Mouse (Mus musculus): ENCODE results near the gene Nup153. TPM values are rescaled to one million over a fixed set of nuclear protein-coding genes. Genes with fewer than 3 reads are reported as not detected.

The Nup153 gene
- total RNA-seq (2017): 155 and 190 TPM in 2 replicates

- peak; percentile 89 for ATAC-seq (replicated peaks; ENCODE audit: low read depth, poor library complexity, severe bottlenecking)
Observed at GRCm38 (mm10) chr13:46727837-46728268, at the start of gene Nup153. Gene Nup153, minus strand, starts transcription at chr13:46727940.

GRCm38 (mm10) chr13:46777461-46777860, 49.7 kb upstream of the Nup153 start:
- no peak for ATAC-seq (replicated peaks; ENCODE audit: low read depth, poor library complexity, severe bottlenecking)

GRCm38 (mm10) chr13:46776636-46777305, 49.0 kb upstream of the Nup153 start:
- no peak for ATAC-seq (replicated peaks; ENCODE audit: low read depth, poor library complexity, severe bottlenecking)

- peak; percentile 79 for ATAC-seq (replicated peaks; ENCODE audit: low read depth, poor library complexity, severe bottlenecking)
Observed at GRCm38 (mm10) chr13:46774998-46775397, 47.3 kb upstream of the Nup153 start.

GRCm38 (mm10) chr13:46772581-46772980, 44.8 kb upstream of the Nup153 start:
- no peak for ATAC-seq (replicated peaks; ENCODE audit: low read depth, poor library complexity, severe bottlenecking)

- ATAC-seq (replicated peaks; ENCODE audit: low read depth, poor library complexity, severe bottlenecking): no peak
Observed at GRCm38 (mm10) chr13:46765361-46765760, 37.6 kb upstream of the Nup153 start.

- no peak for ATAC-seq (replicated peaks; ENCODE audit: low read depth, poor library complexity, severe bottlenecking)
Observed at GRCm38 (mm10) chr13:46763210-46763609, 35.5 kb upstream of the Nup153 start.

GRCm38 (mm10) chr13:46760921-46761320, 33.2 kb upstream of the Nup153 start:
- no peak for ATAC-seq (replicated peaks; ENCODE audit: low read depth, poor library complexity, severe bottlenecking)

GRCm38 (mm10) chr13:46759281-46759809, 31.6 kb upstream of the Nup153 start:
- no peak for ATAC-seq (replicated peaks; ENCODE audit: low read depth, poor library complexity, severe bottlenecking)

- ATAC-seq (replicated peaks; ENCODE audit: low read depth, poor library complexity, severe bottlenecking): no peak
Observed at GRCm38 (mm10) chr13:46758627-46759026, 30.9 kb upstream of the Nup153 start.

GRCm38 (mm10) chr13:46757946-46758345, 30.2 kb upstream of the Nup153 start:
- ATAC-seq (replicated peaks; ENCODE audit: low read depth, poor library complexity, severe bottlenecking): no peak

- no peak for ATAC-seq (replicated peaks; ENCODE audit: low read depth, poor library complexity, severe bottlenecking)
Observed at GRCm38 (mm10) chr13:46753294-46753693, 25.6 kb upstream of the Nup153 start.

- no peak for ATAC-seq (replicated peaks; ENCODE audit: low read depth, poor library complexity, severe bottlenecking)
Observed at GRCm38 (mm10) chr13:46752566-46753229, 25.0 kb upstream of the Nup153 start.

GRCm38 (mm10) chr13:46748138-46748873, 20.6 kb upstream of the Nup153 start:
- ATAC-seq (replicated peaks; ENCODE audit: low read depth, poor library complexity, severe bottlenecking): peak; percentile 60; the same call in 1 of the 2 replicates

GRCm38 (mm10) chr13:46743821-46744220, 16.1 kb upstream of the Nup153 start:
- no peak for ATAC-seq (replicated peaks; ENCODE audit: low read depth, poor library complexity, severe bottlenecking)

GRCm38 (mm10) chr13:46742367-46742766, 14.6 kb upstream of the Nup153 start:
- ATAC-seq (replicated peaks; ENCODE audit: low read depth, poor library complexity, severe bottlenecking): no peak

- no peak for ATAC-seq (replicated peaks; ENCODE audit: low read depth, poor library complexity, severe bottlenecking)
Observed at GRCm38 (mm10) chr13:46739426-46739825, 11.7 kb upstream of the Nup153 start.

- ATAC-seq (replicated peaks; ENCODE audit: low read depth, poor library complexity, severe bottlenecking): no peak
Observed at GRCm38 (mm10) chr13:46737482-46737881, 9.7 kb upstream of the Nup153 start.

GRCm38 (mm10) chr13:46736479-46736865, 8.7 kb upstream of the Nup153 start:
- peak; percentile 49 for ATAC-seq (replicated peaks; ENCODE audit: low read depth, poor library complexity, severe bottlenecking)

- ATAC-seq (replicated peaks; ENCODE audit: low read depth, poor library complexity, severe bottlenecking): peak; percentile 64
Observed at GRCm38 (mm10) chr13:46735808-46736478, 8.2 kb upstream of the Nup153 start.
